Mouse (Mus musculus) right cerebral cortex, postnatal 10 days (tissue): ENCODE results near the gene Gdi1.
"Not testable (repeated sequence)": the region's sequence is repeated elsewhere in the genome, so short reads cannot be mapped to it uniquely, and the experiment has no call there.

Experiments
- DNase-seq, 2 experiments: peaks; one replicate each; pipeline ENCODE4 v3.0.0; 2021; ENCODE audit warnings: low spot score in 2 of 2

The Gdi1 gene

DNA sequence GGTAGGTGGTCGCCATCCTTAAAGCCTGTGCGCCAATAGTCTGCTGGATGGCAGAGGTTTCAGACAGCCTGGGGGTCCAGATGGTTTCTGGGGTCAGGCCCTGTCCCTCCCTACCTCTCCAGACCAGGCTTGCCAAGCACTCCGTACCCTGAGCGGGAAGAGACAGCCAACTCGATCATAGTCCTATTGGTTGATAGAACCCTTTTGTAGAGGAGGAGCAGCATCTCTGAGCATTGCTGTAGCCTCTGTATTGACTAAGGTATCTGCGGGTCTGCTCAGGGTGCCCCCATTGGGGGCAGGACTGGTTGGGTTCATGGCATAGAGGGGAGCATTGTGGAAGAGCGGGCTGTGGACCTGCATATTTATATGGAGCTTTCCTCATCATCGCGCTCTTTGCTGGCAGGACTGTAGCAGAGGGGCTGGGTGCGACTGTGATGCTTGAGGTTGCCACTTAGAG lies 24.4 kb downstream of the Gdi1 start:
- no peak for DNase-seq

DNA sequence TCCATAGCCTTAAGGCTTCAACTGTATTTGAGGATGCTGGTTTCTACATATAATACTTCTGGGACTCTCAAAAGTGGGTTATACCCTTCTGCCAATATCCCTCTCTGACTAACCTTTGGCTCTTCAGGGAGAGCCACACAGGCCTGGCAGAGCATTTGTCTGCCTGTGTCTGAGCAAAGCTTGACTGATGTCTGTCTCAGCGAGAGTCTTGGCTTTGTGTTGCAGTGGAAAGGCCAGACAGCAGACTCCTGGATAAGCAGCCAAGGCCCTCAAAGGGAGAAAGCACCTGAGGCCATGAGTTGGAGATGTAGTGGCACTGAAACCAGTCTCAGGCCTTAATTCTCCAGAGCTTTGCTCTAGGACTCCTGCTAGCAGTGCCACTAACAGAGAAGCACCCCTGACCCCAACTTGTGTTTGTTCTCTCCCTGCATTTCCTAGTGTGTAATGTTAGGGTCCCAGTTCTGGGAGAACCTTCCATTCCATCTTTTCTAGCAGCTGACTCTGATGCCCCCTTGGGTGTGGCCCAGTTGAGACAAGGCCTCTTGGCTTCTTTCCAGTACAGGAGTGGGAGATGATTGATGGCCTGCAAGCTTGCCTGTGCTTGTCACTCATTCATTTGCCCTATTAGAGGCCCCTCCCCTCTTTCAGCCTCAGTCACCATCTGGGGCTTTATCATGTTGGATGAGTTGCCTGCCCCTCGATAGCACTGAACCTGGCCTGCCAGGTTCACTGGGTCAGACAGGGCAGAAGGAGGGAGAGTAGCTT lies 25.6 kb downstream of the Gdi1 start:
- no peak for DNase-seq

DNA sequence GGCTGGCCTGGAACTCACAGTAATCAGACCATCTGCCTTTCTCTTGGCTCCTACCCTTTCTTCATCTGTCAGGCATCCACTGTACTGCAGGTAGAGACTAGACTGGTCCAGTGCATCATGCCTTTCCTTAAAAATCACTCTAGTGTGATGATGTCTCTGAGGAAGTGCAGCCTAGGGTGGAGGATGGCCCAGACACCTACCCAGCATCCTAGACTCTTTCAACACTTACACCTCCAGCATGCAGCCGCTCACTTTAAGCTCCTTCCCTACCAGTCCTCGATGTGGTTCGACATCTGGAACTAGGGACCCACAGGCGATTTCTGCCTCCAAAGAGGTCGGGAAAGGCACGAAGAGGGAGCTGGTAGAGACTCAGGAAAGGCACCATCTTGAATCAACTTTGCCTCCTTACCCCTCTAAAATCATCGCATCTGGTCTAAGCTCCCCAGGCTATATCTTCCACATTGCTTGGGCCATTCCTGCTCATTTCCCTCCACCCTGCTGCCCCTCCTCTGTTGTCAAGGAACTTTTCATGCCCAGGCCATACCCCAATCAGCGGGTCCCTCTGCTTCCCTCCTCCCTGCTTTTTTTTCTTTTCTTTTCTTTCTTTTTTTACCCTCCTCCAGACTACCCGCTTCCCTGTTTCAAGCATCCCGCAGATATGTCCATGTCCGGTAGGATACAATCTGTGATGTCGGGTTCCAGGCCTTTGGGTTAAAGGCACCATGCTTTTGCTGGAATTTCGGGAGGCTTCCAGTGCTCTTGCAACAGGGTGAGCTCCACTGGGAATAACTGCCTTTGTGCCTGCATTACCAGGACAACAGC lies 48.1 kb downstream of the Gdi1 start:
- no peak for DNase-seq

DNA sequence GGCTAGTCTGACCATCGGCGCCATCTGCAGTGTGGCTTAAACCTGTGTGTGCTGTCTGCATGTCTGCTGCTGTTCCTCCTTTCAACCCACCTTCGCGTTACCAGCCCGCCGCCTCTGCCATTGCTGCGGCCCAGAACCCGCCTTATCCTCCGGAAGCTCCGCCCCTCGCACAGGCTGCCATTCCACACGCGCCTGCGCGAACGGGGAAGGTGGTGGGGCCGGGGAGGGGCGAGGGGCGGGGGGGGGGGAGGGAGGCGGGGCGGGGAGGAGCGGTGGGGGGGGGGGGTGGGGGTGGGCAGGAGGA lies 48.6 kb downstream of the Gdi1 start, which contains the start of gene Lage3:
Gene Lage3, minus strand, starts transcription at position 152 of the 304 bp plus-strand sequence.
- DNase-seq: peak; percentile 85 to 89

DNA sequence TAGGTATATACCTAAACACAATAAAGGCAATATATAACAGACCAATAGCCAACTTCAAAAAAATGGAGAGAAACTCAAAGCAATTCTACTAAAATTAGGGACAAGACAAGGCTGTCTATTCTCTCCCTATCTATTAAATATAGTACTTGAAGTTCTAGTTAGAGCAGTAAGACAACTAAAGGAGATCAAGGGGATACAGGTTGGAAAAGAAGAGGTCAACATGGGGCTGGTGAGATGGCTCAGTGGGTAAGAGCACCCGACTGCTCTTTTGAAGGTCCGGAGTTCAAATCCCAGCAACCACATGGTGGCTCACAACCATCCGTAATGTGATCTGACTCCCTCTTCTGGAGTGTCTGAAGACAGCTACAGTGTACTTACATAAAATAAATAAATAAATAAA lies 52.3 kb downstream of the Gdi1 start:
- not testable (repeated sequence) for DNase-seq

DNA sequence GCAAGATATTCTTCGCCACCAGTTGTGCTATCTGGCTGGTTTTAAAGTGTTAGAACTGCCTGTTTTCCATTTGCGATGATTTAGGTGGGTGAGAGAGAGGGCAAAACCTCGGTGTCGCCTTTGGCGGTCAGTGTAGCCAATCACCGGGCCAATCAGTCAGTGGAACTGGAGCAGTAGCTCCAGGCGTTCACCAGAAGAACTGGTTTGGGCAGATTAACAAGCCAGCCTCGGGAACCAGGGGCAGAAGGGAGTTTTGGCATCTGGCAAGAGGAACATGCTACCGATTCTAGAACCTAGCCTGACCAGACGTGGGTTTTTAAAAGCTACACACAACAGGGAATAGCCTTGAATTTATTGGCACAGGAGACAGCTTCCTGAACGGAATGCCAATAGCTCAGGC lies 54.4 kb downstream of the Gdi1 start:
- DNase-seq: no peak
